Mouse (Mus musculus): Measurements from ENCODE around the gene Trex1. TPM values are rescaled to one million over a fixed set of nuclear protein-coding genes. Genes with fewer than 3 reads are reported as not detected.
A peak's percentile ranks its signal among the peaks of the same experiment; 100 is the strongest.

The Trex1 gene
- polyA plus RNA-seq, 1 experiment from 2014 or later = 13.7 TPM

DNA sequence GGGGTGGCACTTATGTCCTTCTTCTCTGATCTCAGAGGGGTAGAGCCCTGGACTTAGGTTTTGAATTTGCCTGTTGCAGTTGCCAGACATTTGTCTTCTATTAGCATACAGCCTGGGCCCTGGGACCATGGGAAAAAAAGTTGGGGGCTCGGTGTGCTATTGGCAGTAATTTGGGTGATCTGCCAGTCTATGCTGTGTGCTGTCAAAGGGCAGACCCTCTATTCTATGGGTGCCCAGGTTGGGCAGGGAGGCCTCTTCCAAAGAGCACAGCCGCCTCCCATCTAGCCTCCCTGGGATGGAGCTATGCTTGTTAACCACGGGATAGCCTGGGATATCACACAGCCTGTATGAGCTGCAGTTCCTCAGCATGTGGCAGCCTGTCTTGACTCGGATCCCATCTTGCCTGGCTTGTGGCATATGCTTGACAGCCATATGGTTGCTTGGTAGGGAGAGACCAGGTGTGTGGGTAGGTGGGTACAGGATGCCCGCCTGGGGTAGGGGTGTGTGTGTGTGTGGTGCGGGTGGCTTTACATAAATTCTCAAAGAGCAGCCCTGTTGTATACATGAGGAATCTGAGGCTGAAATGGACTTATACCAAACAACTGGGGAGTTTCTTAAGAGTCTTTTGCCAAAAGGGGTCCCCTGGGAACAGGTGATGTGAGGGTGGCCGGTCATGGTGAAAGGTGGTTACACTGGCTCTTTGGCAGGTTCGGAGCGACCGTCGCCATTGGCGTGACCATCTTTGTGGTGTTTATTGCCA lies 4.1 kb downstream of the Trex1 start:
- peaks cover 14% of the 10 kb centered on the region for H3K36me3 ChIP-seq (ENCODE audit: control insufficient read depth, insufficient read depth, low read length)
- H3K27ac ChIP-seq (ENCODE audit: low read length) = peak overlapping the region; percentile 56; the same call in 1 of the 2 replicates
- peaks cover 12% of the 10 kb centered on the region for H3K4me1 ChIP-seq (ENCODE audit: control insufficient read depth, insufficient read depth, low read length)
- H3K4me2 ChIP-seq (ENCODE audit: low read length) = peak overlapping the region; percentile 43
- no peaks in the 10 kb centered on the region for H3K9me3 ChIP-seq (replicated peaks; ENCODE audit: control insufficient read depth, low read length, poor library complexity, severe bottlenecking)
- 92% methylated on average over 12 of the region's 12 CpGs for WGBS
- H3K9ac ChIP-seq (ENCODE audit: low read depth, low read length) = peak overlapping the region; percentile 53; the same call in 1 of the 2 replicates
- peak overlapping the region; percentile 37 for H3K4me3 ChIP-seq (ENCODE audit: low read depth, low read length)
- no peak for ATAC-seq
- H3K27me3 ChIP-seq (ENCODE audit: control insufficient read depth, insufficient read depth, low read depth, low read length) = no peaks in the 10 kb centered on the region

DNA sequence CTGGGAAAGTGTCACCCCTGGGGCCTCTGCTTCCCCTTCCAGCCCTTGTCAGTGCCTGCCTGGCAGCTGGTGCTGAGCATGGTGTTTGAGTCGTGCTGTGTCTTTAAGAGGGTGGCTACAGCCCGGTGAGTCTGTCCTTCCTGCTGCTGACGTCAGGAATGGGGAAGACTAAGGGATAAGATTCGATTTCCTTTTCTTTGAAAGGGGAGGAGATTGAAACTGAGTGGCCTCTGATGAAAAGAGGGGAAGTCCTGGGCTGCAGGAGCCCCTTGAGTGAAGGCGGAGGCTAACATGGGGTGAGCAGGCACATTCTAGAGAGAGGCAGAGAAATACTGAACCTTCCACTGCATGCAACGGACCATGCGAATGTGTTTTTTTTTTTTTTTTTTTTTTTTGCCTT lies 4.8 kb downstream of the Trex1 start:
- 10% methylated on average over 7 of the region's 7 CpGs for WGBS
- peaks cover 14% of the 10 kb centered on the region for H3K36me3 ChIP-seq (ENCODE audit: control insufficient read depth, insufficient read depth, low read length)
- peak overlapping the region; percentile 56 for H3K27ac ChIP-seq (ENCODE audit: low read length)
- H3K4me3 ChIP-seq (ENCODE audit: low read depth, low read length) = peak overlapping the region; percentile 37
- ATAC-seq = peak; percentile 80
- peak overlapping the region; percentile 53 for H3K9ac ChIP-seq (ENCODE audit: low read depth, low read length)
- peak overlapping the region; percentile 43 for H3K4me2 ChIP-seq (ENCODE audit: low read length)
- H3K4me1 ChIP-seq (ENCODE audit: control insufficient read depth, insufficient read depth, low read length) = peaks cover 10% of the 10 kb centered on the region
- no peaks in the 10 kb centered on the region for H3K27me3 ChIP-seq (ENCODE audit: control insufficient read depth, insufficient read depth, low read depth, low read length)
- H3K9me3 ChIP-seq (replicated peaks; ENCODE audit: control insufficient read depth, low read length, poor library complexity, severe bottlenecking) = no peaks in the 10 kb centered on the region

DNA sequence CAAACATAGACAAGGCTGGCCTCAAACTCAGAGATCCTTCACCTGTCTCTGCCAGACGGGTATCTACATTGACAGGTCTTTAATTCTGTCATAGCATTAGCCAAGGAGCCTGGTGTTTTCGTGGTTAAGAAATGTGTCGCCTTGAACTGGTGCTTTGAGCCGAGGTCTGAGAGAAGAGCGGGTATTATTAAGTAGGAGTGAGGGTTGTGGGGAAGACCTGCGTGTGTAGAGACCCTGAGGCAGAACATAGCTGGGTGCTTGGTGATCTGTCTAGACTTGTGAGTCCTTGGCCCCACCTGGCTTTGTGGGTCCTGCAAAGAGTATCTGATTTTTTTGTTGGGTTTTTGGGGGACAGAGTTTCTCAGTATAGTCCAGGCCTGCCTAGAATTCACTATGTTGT lies 5.7 kb downstream of the Trex1 start:
- Histone ChIP-seq H3K4me3 (ENCODE audit: low read depth, low read length) (no peak overlapping the region), H3K4me2 (ENCODE audit: low read length) (no peak overlapping the region), H3K27ac (ENCODE audit: low read length) (no peak overlapping the region), H3K36me3 (ENCODE audit: control insufficient read depth, insufficient read depth, low read length) (peaks cover 14% of the 10 kb centered on the region), H3K9ac (ENCODE audit: low read depth, low read length) (no peak overlapping the region), H3K9me3 (replicated peaks; ENCODE audit: control insufficient read depth, low read length, poor library complexity, severe bottlenecking) (no peaks in the 10 kb centered on the region), H3K4me1 (ENCODE audit: control insufficient read depth, insufficient read depth, low read length) (peaks cover 8% of the 10 kb centered on the region), H3K27me3 (ENCODE audit: control insufficient read depth, insufficient read depth, low read depth, low read length) (no peaks in the 10 kb centered on the region)
- 86% methylated on average over 6 of the region's 6 CpGs for WGBS
- ATAC-seq = no peak

DNA sequence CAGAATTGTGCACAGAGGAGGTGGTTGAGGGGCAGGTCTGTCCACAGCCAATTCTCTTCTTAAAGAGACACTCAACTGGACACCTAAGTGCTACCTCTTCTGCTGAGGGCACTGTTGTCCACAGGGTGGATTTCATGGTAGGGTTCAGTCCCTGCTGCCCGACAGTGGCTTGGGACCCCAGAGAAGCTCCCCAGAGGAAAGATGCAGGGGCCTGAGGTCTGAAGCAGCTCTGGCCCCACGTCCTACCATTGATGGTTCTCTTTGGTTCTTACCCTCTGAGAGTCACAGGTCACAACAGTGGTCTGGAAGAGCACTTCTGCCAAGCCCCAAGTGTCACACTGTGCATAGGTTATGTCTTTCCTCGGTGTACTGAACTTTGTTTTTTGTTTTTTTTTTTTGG lies 6.2 kb downstream of the Trex1 start:
- no peaks in the 10 kb centered on the region for H3K9me3 ChIP-seq (replicated peaks; ENCODE audit: control insufficient read depth, low read length, poor library complexity, severe bottlenecking)
- no peak overlapping the region for H3K4me2 ChIP-seq (ENCODE audit: low read length)
- no peaks in the 10 kb centered on the region for H3K27me3 ChIP-seq (ENCODE audit: control insufficient read depth, insufficient read depth, low read depth, low read length)
- H3K4me3 ChIP-seq (ENCODE audit: low read depth, low read length) = no peak overlapping the region
- H3K36me3 ChIP-seq (ENCODE audit: control insufficient read depth, insufficient read depth, low read length) = peaks cover 14% of the 10 kb centered on the region
- H3K4me1 ChIP-seq (ENCODE audit: control insufficient read depth, insufficient read depth, low read length) = peaks cover 4% of the 10 kb centered on the region; the same call in 1 of the 2 replicates
- H3K9ac ChIP-seq (ENCODE audit: low read depth, low read length) = no peak overlapping the region
- no peak overlapping the region for H3K27ac ChIP-seq (ENCODE audit: low read length)
- 79% methylated on average over 3 of the region's 3 CpGs for WGBS
- ATAC-seq = no peak

DNA sequence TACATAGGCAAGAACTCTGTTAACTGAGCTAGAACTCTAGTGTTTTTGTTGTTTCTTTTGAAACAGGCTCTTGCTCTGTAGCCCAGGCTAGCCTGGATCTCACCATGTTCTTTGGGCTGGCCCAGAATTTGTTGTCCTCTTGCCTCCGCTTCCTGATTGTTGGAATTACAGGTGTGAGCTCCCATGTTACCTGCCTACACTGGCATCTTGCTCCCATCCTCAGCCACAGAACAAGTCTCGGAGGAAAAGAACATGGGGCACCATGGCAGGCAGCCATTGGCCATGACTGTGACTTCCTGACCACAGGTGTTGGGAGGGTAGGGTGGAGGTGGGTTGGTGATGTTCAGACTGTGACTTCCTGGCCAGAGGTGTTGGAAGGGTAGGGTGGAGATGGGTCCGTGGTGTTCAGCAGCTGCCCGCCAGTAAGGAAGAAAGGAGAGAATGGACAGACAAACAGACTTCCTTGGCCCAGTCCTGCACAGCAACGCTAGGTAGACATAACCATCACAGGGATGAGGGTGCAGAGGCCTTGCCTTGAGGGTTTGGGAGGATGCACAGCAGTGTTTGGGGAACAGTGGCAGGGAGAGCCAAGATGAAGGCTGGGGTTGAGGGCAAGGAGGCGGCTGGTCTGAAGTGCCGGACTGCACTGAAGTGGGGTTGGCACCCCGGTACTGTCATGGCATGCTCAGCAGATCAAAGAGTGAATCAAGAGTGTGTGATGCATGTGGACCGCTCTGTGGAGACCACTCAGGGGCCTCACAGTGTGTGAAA lies 6.9 kb downstream of the Trex1 start:
- Histone ChIP-seq H3K4me2 (ENCODE audit: low read length) (no peak overlapping the region), H3K4me3 (ENCODE audit: low read depth, low read length) (no peak overlapping the region), H3K36me3 (ENCODE audit: control insufficient read depth, insufficient read depth, low read length) (peaks cover 9% of the 10 kb centered on the region), H3K27me3 (ENCODE audit: control insufficient read depth, insufficient read depth, low read depth, low read length) (no peaks in the 10 kb centered on the region), H3K4me1 (ENCODE audit: control insufficient read depth, insufficient read depth, low read length) (peaks cover 4% of the 10 kb centered on the region; the same call in 1 of the 2 replicates), H3K9me3 (replicated peaks; ENCODE audit: control insufficient read depth, low read length, poor library complexity, severe bottlenecking) (no peaks in the 10 kb centered on the region), H3K9ac (ENCODE audit: low read depth, low read length) (no peak overlapping the region), H3K27ac (ENCODE audit: low read length) (no peak overlapping the region)
- WGBS = 83% methylated on average over 9 of the region's 9 CpGs
- ATAC-seq = no peak

DNA sequence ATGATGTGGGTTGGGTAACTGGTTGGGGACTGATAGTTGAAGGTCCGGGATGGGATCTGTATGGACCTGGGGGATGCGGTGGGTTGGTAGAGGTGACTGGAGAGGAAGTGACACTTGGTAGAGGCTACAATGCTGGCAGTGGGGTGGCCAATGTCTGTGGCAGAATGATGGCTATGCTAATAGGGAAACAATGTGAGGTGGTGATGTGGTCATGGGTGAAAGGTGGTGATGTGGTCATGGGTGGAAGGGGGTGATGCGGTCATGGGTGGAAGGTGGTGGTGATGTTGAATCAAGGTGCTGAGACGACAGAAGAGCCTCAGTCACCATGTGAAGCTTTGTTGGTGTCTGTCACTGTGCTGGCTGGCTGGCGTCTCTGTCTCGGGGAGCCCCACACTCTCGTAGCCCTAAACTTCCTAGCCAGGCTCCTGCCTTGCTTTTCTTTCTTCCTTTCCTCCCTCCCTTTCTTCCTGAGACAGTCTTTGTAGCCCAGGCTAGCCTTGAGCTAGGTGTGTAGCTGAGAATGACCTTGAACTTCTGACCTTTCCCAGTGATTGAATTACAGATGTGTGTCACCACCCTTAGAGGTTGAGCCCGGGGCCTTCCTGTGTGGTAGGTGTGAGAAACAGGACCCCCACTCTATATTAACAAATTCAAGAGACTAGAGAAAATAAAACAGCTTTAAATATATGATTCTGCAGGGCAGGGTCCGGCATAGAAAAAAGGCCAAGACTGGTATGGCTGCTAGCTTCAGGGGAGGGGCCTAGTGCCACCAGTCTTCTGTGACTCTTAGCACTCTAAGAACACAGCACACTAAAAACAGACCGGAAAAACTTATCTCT lies 7.7 kb downstream of the Trex1 start:
- Histone ChIP-seq H3K27ac (ENCODE audit: low read length) (no peak overlapping the region), H3K4me3 (ENCODE audit: low read depth, low read length) (no peak overlapping the region), H3K9me3 (replicated peaks; ENCODE audit: control insufficient read depth, low read length, poor library complexity, severe bottlenecking) (no peaks in the 10 kb centered on the region), H3K4me1 (ENCODE audit: control insufficient read depth, insufficient read depth, low read length) (peaks cover 4% of the 10 kb centered on the region; the same call in 1 of the 2 replicates), H3K9ac (ENCODE audit: low read depth, low read length) (no peak overlapping the region), H3K36me3 (ENCODE audit: control insufficient read depth, insufficient read depth, low read length) (peaks cover 7% of the 10 kb centered on the region; the same call in 1 of the 2 replicates), H3K4me2 (ENCODE audit: low read length) (no peak overlapping the region), H3K27me3 (ENCODE audit: control insufficient read depth, insufficient read depth, low read depth, low read length) (no peaks in the 10 kb centered on the region)
- WGBS = 90% methylated on average over 10 of the region's 10 CpGs
- no peak for ATAC-seq

DNA sequence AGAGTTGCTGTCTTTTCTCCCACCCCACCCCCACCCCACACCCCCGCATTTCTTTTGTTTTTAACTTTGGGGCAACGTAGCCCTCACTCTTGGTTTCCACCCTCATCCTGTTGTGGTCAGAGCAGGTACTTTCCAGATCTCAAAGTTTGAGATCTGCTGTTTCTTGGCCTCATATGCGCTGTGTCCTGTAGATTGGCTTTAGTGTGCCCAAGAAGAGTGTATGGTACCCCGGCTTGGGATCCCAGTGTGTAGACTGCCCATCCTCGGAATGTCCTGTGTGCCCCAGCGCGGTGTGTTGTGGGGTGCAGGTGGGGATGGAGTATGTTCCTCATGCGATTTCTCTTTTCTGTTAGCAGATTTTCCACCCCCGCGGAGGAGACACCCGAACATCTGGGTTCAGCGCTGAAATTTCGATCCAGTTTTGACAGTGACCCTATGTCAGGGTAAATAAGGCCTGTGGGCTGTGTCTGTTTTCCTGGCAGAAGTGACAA lies 8.5 kb downstream of the Trex1 start:
- no peak overlapping the region for H3K4me2 ChIP-seq (ENCODE audit: low read length)

DNA sequence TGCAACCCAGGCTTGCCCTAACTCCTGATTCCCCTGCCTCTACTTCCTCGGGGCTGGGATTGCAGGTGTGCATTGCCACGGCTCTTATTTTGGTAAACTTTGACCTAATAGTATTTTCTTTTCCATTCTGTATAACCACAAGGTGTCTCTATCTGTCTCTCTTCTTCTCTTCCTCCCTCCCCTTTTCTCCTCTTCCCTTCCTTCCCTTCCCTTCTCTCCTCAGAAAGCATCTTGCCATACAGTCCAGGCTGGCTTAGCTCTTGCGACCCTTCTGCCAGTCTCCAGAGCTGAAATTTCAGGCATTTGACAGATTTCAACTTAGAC lies 8.9 kb downstream of the Trex1 start:
- Histone ChIP-seq H3K4me3 (ENCODE audit: low read depth, low read length) (no peak overlapping the region), H3K4me1 (ENCODE audit: control insufficient read depth, insufficient read depth, low read length) (peaks cover 4% of the 10 kb centered on the region; the same call in 1 of the 2 replicates), H3K9ac (ENCODE audit: low read depth, low read length) (no peak overlapping the region), H3K36me3 (ENCODE audit: control insufficient read depth, insufficient read depth, low read length) (no peaks in the 10 kb centered on the region), H3K9me3 (replicated peaks; ENCODE audit: control insufficient read depth, low read length, poor library complexity, severe bottlenecking) (no peaks in the 10 kb centered on the region), H3K27ac (ENCODE audit: low read length) (no peak overlapping the region), H3K4me2 (ENCODE audit: low read length) (no peak overlapping the region), H3K27me3 (ENCODE audit: control insufficient read depth, insufficient read depth, low read depth, low read length) (no peaks in the 10 kb centered on the region)
- ATAC-seq = no peak
- WGBS = 87% methylated on average over 3 of the region's 3 CpGs

More for the DNA sequence above, 8.5 kb downstream of the Trex1 start:
- Histone ChIP-seq H3K9ac (ENCODE audit: low read depth, low read length) (no peak overlapping the region), H3K27me3 (ENCODE audit: control insufficient read depth, insufficient read depth, low read depth, low read length) (no peaks in the 10 kb centered on the region), H3K9me3 (replicated peaks; ENCODE audit: control insufficient read depth, low read length, poor library complexity, severe bottlenecking) (no peaks in the 10 kb centered on the region), H3K36me3 (ENCODE audit: control insufficient read depth, insufficient read depth, low read length) (no peaks in the 10 kb centered on the region), H3K4me3 (ENCODE audit: low read depth, low read length) (no peak overlapping the region), H3K4me1 (ENCODE audit: control insufficient read depth, insufficient read depth, low read length) (peaks cover 4% of the 10 kb centered on the region; the same call in 1 of the 2 replicates), H3K27ac (ENCODE audit: low read length) (no peak overlapping the region)
- 92% methylated on average over 13 of the region's 13 CpGs for whole genome bisulfite sequencing
- no peak for ATAC-seq

Measured in midbrain, embryonic 16.5 days (tissue).